Mouse (Mus musculus) embryonic facial prominence, embryonic 11.5 days (tissue): ENCODE data around the gene Usp15. TPM values are rescaled to one million over a fixed set of nuclear protein-coding genes. Genes with fewer than 3 reads are reported as not detected.

Experiments used
- ATAC-seq: fragments of 200-750 bp; cut with Nextera tagmentation; replicated peaks from 2 replicates; pipeline ENCODE4 v1.8.0; 2017; ENCODE audit warnings: low read depth; ENCODE audit not compliant: insufficient number of reproducible peaks, low FRiP score, low TSS enrichment
- DNase-seq: peaks from one replicate; pipeline ENCODE4 v3.0.0-alpha.2; 2015; ENCODE audit warnings: low spot score
- H3K27ac ChIP-seq: fragments of 300-500 bp; sonication (generic); replicated peaks from 2 replicates; pipeline ENCODE4 v1.5.1; 2014; ENCODE audit warnings: mild to moderate bottlenecking, low read depth, low read length, control low read depth
- H3K27me3 ChIP-seq: fragments of 300-500 bp; sonication (generic); 2 replicates; pipeline ENCODE4 v1.6.1; 2014; ENCODE audit warnings: mild to moderate bottlenecking, low read length, moderate library complexity, mixed read lengths; ENCODE audit not compliant: control insufficient read depth, insufficient read depth
- H3K36me3 ChIP-seq: fragments of 300-500 bp; sonication (generic); replicated peaks from 2 replicates; pipeline ENCODE4 v1.6.1; 2014; ENCODE audit warnings: low read depth, mild to moderate bottlenecking, low read length, moderate library complexity, mixed read lengths; ENCODE audit not compliant: control insufficient read depth, insufficient read depth
- H3K4me1 ChIP-seq: fragments of 300-500 bp; sonication (generic); 2 replicates; pipeline ENCODE4 v1.6.1; 2014; ENCODE audit warnings: low read length, mixed read lengths; ENCODE audit not compliant: control insufficient read depth, insufficient read depth
- H3K4me2 ChIP-seq: fragments of 300-500 bp; sonication (generic); 2 replicates; pipeline ENCODE4 v1.6.1; 2014; ENCODE audit warnings: low read depth, mild to moderate bottlenecking, control low read depth, low read length, moderate library complexity
- H3K4me3 ChIP-seq: fragments of 300-500 bp; sonication (generic); 2 replicates; pipeline ENCODE4 v1.5.1; 2014; ENCODE audit warnings: low read depth, low read length, control low read depth
- H3K9ac ChIP-seq: fragments of 300-500 bp; sonication (generic); replicated peaks from 2 replicates; pipeline ENCODE4 v1.6.1; 2014; ENCODE audit warnings: mild to moderate bottlenecking, control low read depth, low read length
- H3K9me3 ChIP-seq: fragments of 300-500 bp; sonication (generic); replicated peaks from 2 replicates; pipeline ENCODE4 v1.6.1; 2016; ENCODE audit warnings: mild to moderate bottlenecking, low read length, inconsistent platforms, mixed read lengths; ENCODE audit not compliant: control insufficient read depth
- WGBS: fragments of 180-500 bp; shearing (Covaris S2); extraction: QIAGEN DNeasy Blood & Tissue Kit; methylation state at CpG from one replicate; pipeline ENCODE4 v1.1.7; 2014; 5-methylcytosine and 5-hydroxymethylcytosine counted together
- polyA plus RNA-seq: library from polyadenylated mRNA; unstranded; fragments of >200 nt; fragmentation: Nextera tagmentation; extraction: Ambion mirVana; gene quantifications from 2 replicates; pipeline ENCODE4 v1.2.1, GENCODE M21; 2014

Usp15 gene
- polyA plus RNA-seq, 1 experiment from 2014 or later = 81.2 TPM

DNA sequence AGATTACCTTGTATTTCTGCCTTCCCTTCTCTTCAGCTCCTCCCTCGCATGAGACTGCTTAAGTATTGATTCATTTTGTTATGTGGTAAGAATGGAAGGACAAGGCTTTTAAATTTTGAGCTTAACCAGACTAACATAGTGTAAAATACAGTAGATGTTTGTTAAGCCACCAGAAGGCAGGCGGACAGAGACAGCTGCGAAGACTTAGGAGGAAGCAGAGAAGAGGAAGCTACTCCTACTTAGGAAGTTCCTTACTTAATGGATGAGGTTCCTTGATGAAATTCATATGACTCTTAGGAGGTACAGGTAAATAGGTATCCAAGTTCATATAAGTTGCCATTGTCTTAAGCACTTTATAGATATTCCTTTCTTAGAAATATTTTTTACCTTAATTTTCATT, 104.2 kb downstream of the Usp15 start:
- H3K27me3 ChIP-seq = no peaks in the 10 kb centered on the region
- ATAC-seq (no peak), DNase-seq (no peak)
- no peak overlapping the region for H3K9ac ChIP-seq
- H3K9me3 ChIP-seq = no peaks in the 10 kb centered on the region
- no peak overlapping the region for H3K4me2 ChIP-seq
- H3K27ac ChIP-seq = no peak overlapping the region
- no peaks in the 10 kb centered on the region for H3K36me3 ChIP-seq
- WGBS = 75% methylated on average over 3 of the region's 3 CpGs
- no peaks in the 10 kb centered on the region for H3K4me1 ChIP-seq
- H3K4me3 ChIP-seq = no peak overlapping the region

DNA sequence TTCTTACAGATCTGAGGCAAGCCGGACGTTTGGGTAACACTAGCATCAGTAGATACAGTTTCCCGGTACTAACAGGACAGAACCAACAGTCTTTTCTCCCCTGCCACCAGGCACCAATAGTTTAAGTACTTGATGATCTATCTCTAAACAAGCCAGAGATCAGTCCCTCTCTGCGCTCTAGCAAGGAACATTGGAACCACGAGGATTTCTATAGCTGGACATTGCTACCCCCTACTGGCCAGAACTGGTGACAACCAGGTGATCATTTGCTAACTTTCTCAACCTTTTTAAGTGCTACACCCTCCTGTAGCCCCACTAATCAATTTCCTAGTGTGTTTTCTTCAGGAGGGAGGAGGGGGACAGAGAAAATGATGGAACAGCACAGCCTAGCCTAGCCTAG, 105.1 kb downstream of the Usp15 start:
- DNase-seq (peak; percentile 83), ATAC-seq (no peak; the same call in 1 of the 2 replicates)
- Histone ChIP-seq H3K4me2 (no peak overlapping the region), H3K9ac (no peak overlapping the region), H3K4me3 (no peak overlapping the region), H3K9me3 (no peaks in the 10 kb centered on the region), H3K4me1 (no peaks in the 10 kb centered on the region), H3K36me3 (no peaks in the 10 kb centered on the region), H3K27ac (no peak overlapping the region), H3K27me3 (no peaks in the 10 kb centered on the region)
- WGBS = 37% methylated on average over 5 of the region's 5 CpGs

DNA sequence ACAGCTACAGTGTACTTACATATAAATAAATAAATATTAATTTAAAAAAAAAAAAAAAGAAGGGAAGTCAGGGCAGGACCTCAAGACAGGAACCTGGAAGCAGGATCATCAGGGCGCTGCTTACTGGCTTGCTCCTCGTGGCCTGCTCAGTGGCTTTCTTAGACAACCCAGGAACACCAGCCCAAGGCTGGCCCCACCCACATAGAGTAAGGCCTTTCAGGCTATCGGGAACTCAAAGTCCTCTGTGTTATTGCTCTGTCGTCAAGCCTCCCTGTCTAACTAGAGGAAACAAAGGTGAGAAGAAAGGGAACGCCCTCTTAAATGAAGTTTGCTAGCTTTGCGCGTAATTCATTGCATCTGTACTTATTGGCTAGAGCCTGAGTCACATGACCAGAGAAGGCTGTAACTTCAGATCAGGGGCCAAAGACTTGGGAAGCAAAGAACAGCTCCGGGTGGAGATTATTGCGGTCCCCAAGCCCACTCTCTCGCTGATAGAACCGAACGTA, 107.3 kb downstream of the Usp15 start:
- ATAC-seq (no peak), DNase-seq (no peak)
- Histone ChIP-seq H3K4me1 (no peaks in the 10 kb centered on the region), H3K9ac (no peak overlapping the region), H3K27me3 (no peaks in the 10 kb centered on the region), H3K4me2 (no peak overlapping the region), H3K36me3 (no peaks in the 10 kb centered on the region), H3K27ac (no peak overlapping the region), H3K4me3 (no peak overlapping the region), H3K9me3 (no peaks in the 10 kb centered on the region)
- WGBS = 79% methylated on average over 12 of the region's 12 CpGs

DNA sequence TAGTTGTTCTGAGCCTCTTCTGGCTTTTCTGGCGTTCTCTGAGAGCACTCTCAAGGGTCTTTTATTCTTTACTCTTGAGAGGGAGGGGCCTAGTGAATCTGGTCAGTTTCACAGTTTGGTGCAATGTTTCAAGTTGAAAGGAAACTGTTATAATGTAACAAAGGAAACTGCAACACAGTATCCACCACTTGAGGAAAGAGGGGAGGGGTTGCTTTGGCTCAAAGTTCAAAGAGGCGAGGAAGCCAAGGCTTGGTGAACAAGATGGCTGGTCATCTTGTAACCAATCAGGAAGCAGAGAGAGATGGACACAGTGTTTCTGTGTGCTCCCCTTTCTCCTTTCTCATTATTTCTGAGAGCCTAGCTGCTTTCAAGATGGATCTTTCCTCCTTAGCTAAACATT, 109.9 kb downstream of the Usp15 start:
- no peaks in the 10 kb centered on the region for H3K27me3 ChIP-seq
- DNase-seq (no peak), ATAC-seq (no peak)
- no peaks in the 10 kb centered on the region for H3K36me3 ChIP-seq
- no peak overlapping the region for H3K27ac ChIP-seq
- H3K9ac ChIP-seq = no peak overlapping the region
- H3K4me1 ChIP-seq = no peaks in the 10 kb centered on the region
- no peak overlapping the region for H3K4me3 ChIP-seq
- no peaks in the 10 kb centered on the region for H3K9me3 ChIP-seq
- 80% methylated on average over 2 of the region's 2 CpGs for WGBS
- H3K4me2 ChIP-seq = no peak overlapping the region

DNA sequence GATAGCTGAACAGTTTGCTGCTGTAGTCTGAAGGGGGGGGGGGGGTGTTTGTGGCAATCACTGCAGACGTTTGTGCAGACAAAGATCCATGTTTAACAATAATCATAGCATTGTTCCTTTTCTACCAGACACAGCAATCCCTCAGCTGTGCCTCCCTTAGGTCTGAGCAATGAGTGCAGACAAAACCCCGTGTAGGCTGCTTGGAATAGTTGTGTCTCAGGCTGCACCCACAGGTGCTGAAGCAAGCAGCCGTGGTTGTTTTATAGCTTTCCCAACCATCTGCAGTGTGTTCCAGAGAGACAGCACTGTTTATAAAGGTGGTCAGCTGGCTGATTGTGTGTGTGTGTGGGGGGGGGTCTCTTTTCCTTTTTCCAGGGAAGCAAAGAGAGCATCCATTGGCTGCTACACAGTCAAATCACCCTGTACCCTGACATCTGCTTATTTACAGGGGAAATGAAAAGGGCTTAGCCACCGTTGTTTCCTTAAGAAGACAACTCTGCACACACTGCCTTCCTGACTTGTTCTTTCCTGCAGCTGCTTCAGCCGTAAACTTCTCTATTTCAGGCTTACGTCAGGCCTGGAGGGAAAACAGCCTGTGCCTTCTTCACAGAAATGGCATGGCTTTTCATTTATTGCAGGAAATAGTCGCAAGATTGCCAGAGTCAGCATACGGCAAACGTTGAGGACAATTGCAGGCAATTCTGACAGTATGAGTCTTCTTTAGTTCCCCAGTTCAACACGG, 111.7 kb downstream of the Usp15 start:
- H3K4me3 ChIP-seq = no peak overlapping the region
- H3K4me1 ChIP-seq = no peaks in the 10 kb centered on the region
- H3K9ac ChIP-seq = no peak overlapping the region
- H3K4me2 ChIP-seq = no peak overlapping the region
- DNase-seq (no peak), ATAC-seq (no peak)
- no peaks in the 10 kb centered on the region for H3K27me3 ChIP-seq
- no peaks in the 10 kb centered on the region for H3K9me3 ChIP-seq
- H3K36me3 ChIP-seq = no peaks in the 10 kb centered on the region
- 72% methylated on average over 10 of the region's 10 CpGs for WGBS
- no peak overlapping the region for H3K27ac ChIP-seq

DNA sequence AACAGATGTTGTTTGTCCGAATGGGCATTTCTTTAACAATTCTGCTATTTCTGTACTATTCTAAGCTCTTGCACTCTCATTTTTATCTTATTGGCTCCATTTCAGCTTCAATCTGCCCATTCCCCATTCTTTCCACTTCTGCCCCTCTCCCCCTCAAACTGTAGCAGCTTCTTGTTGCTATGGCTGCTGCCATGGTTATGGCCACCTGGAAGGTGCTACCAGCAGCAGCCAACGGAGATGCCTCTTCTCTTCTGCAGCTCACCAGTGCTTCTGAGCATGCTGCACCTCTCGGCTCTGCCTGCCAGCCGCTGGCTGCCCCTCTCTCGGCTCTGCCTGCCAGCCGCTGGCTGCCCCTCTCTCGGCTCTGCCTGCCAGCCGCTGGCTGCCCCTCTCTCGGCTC, 112.5 kb downstream of the Usp15 start:
- Histone ChIP-seq H3K27ac (no peak overlapping the region), H3K36me3 (no peaks in the 10 kb centered on the region), H3K9ac (no peak overlapping the region), H3K4me3 (no peak overlapping the region), H3K4me1 (no peaks in the 10 kb centered on the region), H3K4me2 (no peak overlapping the region), H3K27me3 (no peaks in the 10 kb centered on the region), H3K9me3 (no peaks in the 10 kb centered on the region)
- ATAC-seq = no peak
- DNase-seq = no peak
- 76% methylated on average over 9 of the region's 9 CpGs for WGBS

DNA sequence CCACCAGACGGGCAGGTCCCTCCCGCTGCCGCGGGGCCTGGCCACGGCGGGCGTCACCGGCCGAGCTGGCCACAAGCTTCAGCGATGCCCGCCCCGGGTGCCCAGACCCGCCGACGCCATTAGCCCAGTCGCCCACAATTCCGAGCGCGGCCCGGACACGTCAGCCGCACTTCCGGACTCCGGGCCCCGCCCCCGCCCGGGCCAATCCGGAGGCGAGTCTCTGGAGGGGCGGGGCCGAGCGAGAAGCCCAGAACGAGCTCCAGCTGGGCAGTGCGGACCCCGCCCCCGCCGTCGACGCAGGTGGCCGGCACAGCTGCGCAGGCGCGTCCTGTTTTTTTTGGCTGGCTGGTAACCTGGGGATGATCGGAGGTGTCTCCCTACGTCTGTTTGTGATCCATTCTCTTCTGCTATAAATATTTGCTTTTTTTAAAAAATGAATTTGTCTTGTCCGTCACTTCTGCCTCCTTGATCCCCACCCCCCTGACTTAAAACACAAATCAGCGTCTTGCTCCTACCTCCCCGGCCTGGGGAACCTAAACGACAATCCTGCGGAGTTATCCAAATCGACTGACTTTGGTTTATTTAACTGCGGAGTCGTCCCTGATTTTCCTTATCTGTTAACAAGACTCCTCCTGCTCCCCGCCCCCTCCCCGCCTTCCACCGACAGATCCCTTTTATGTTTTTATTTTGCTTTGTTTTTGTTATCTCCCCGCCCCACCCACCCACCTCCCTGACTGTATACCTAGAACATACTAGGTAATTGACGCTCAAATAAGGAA, 120.4 kb downstream of the Usp15 start, which contains the start of gene Mon2:
Mon2 (minus strand) TSS at position 261 of the 779 bp plus-strand sequence.
- WGBS = under 1% methylated on average over 47 of the region's 58 CpGs
- Histone ChIP-seq H3K27ac (no peak within 1 kb of the TSS), H3K9ac (peak within 1 kb of the TSS; percentile 86), H3K4me3 (peak within 1 kb of the TSS; percentile 97), H3K27me3 (no peaks in the 10 kb centered on the region), H3K4me1 (no peaks in the 10 kb centered on the region), H3K4me2 (peak within 1 kb of the TSS; percentile 70), H3K36me3 (no peaks in the 10 kb centered on the region), H3K9me3 (no peaks in the 10 kb centered on the region)
- DNase-seq (peak; percentile 98), ATAC-seq (peak; percentile 98)

DNA sequence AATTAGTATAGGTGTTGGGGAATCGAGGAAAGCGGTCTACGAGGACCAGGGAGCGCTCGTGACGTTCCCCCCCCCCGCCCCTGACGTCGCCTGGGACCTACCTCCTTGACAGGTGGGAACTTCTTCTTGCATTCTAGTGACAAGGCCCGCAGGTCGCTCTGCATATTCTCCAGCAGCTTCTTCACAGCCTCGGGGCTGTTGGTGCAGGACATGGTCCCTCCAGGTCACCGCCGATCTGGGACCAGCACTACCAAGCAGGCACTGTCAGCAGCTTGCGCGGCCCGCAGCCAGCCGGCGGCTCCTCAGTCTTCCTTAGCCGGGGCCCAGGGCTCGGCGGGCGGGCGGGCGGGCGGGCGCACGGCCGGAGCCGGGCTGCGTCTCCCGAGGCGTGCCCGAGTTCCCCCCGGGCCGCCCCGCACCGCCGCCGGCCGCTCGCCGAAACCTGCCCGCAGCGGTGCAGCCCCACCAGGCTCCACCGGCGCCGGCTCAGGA, 121.0 kb downstream of the Usp15 start:
- H3K9me3 ChIP-seq = no peaks in the 10 kb centered on the region
- H3K4me3 ChIP-seq = peak overlapping the region; percentile 97
- under 1% methylated on average over 46 of the region's 48 CpGs for WGBS
- no peaks in the 10 kb centered on the region for H3K4me1 ChIP-seq
- H3K27me3 ChIP-seq = no peaks in the 10 kb centered on the region
- peak; percentile 78 for ATAC-seq
- no peak overlapping the region for H3K27ac ChIP-seq
- DNase-seq = no peak
- peak overlapping the region; percentile 86 for H3K9ac ChIP-seq
- peak overlapping the region; percentile 70 for H3K4me2 ChIP-seq
- no peaks in the 10 kb centered on the region for H3K36me3 ChIP-seq
